Mouse (Mus musculus): ENCODE data around the gene Ino80e. TPM values are rescaled to one million over a fixed set of nuclear protein-coding genes. Genes with fewer than 3 reads are reported as not detected.

Ino80e gene
- total and polyA plus RNA-seq, 3 experiments, result 60.3 to 893 (median 106) TPM

- TF ChIP-seq TAL1 (conservative IDR thresholded peaks at IDR 0.05; ENCODE audit: low read depth, low read length) (no peak), CTCF (IDR thresholded peaks at IDR 0.05; ENCODE audit: low read depth, low read length) (no peak)
- Histone ChIP-seq H3K27me3 (ENCODE audit: insufficient read depth, low read length) (peaks cover 6% of the 10 kb centered on the region; the same call in 1 of the 2 replicates), H3K36me3 (replicated peaks) (peaks cover 22% of the 10 kb centered on the region), H3K9me3 (replicated peaks) (no peaks in the 10 kb centered on the region), H3K4me3 (ENCODE audit: low read depth, low read length) (no peak overlapping the region), H3K4me1 (ENCODE audit: insufficient read depth, low read depth, low read length) (peaks cover 53% of the 10 kb centered on the region)
- DNase-seq (ENCODE audit: low spot score) (no peak), ATAC-seq (ENCODE audit: extremely low read depth, insufficient number of reproducible peaks, low FRiP score, poor library complexity, severe bottlenecking) (no peak)
These were observed 59.9 kb downstream of the Ino80e start for GRCm38 (mm10) chr7:126802134-126802889.

DNA sequence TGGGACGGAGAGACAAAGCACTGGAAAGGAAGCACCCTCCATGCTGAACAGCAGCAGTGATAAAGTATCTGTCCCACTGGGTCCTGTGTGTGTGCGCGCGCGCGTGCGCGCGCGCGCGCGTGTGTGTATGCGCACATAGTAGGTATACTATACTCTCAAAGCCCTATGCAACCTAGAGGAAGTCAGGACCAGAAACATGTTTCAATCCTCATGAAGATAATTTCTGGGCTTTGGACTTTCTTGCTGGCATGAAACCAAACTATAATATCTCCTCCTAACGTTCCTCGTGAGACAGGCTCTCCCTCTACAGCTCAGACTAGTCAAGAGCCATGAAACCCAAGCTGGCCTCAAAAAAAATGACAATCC, 61.1 kb downstream of the Ino80e start:
- Histone ChIP-seq H3K4me1 (ENCODE audit: insufficient read depth, low read depth, low read length) (peaks cover 65% of the 10 kb centered on the region), H3K27me3 (ENCODE audit: insufficient read depth, low read length) (peaks cover 3% of the 10 kb centered on the region; the same call in 1 of the 2 replicates), H3K4me3 (ENCODE audit: low read depth, low read length) (no peak overlapping the region), H3K36me3 (replicated peaks) (peaks cover 35% of the 10 kb centered on the region), H3K9me3 (replicated peaks) (no peaks in the 10 kb centered on the region)
- TF ChIP-seq CTCF (IDR thresholded peaks at IDR 0.05; ENCODE audit: low read depth, low read length) (no peak), GATA2 (IDR thresholded peaks at IDR 0.05; ENCODE audit: borderline replicate concordance, low read depth, low read length) (no peak), TAL1 (conservative IDR thresholded peaks at IDR 0.05; ENCODE audit: low read depth, low read length) (no peak), GATA1 (IDR thresholded peaks at IDR 0.05; ENCODE audit: borderline replicate concordance, low read length) (no peak), POLR2AphosphoS5 (IDR thresholded peaks at IDR 0.05; ENCODE audit: insufficient replicate concordance, low read depth, low read length) (no peak)
- ATAC-seq (ENCODE audit: extremely low read depth, insufficient number of reproducible peaks, low FRiP score, poor library complexity, severe bottlenecking) (no peak), DNase-seq (ENCODE audit: low spot score) (no peak)

Other genes with a start within 250 kb of the Ino80e start
Only the 20 nearest of the 31 such genes appear.
- 36.0 and 50.1 TPM in 2 replicates for gene Coro1a, start 154.6 kb downstream of the Ino80e start, total RNA-seq (2014; fragmentation: Nextera tagmentation)
- 162 and 174 TPM in 2 replicates for gene Coro1a, start 154.6 kb downstream of the Ino80e start, total RNA-seq (2017)
- 178 and 186 TPM in 2 replicates for gene Coro1a, start 154.6 kb downstream of the Ino80e start, polyA plus RNA-seq (2012)
- 66.4 and 91.6 TPM in 2 replicates for gene Mapk3, start 102.8 kb downstream of the Ino80e start, total RNA-seq (2014; fragmentation: Nextera tagmentation)
- gene Mapk3, start 102.8 kb downstream of the Ino80e start, total RNA-seq (2017), result 18.2 and 18.4 TPM in 2 replicates
- gene Mapk3, start 102.8 kb downstream of the Ino80e start, polyA plus RNA-seq (2012), result 65.1 and 68.8 TPM in 2 replicates
- gene Gdpd3, start 96.0 kb downstream of the Ino80e start, total RNA-seq (2014; fragmentation: Nextera tagmentation), result 28.9 and 29.9 TPM in 2 replicates
- gene Gdpd3, start 96.0 kb downstream of the Ino80e start, total RNA-seq (2017), result 15.4 and 17.9 TPM in 2 replicates
- gene Gdpd3, start 96.0 kb downstream of the Ino80e start, polyA plus RNA-seq (2012), result 4.9 and 6.1 TPM in 2 replicates
- 41.6 and 86.7 TPM in 2 replicates for gene Ypel3, start 85.4 kb downstream of the Ino80e start, total RNA-seq (2014; fragmentation: Nextera tagmentation)
- 20.2 and 23.1 TPM in 2 replicates for gene Ypel3, start 85.4 kb downstream of the Ino80e start, total RNA-seq (2017)
- gene Ypel3, start 85.4 kb downstream of the Ino80e start, polyA plus RNA-seq (2012), result 78.1 and 78.3 TPM in 2 replicates
- gene Tbx6, start 80.9 kb downstream of the Ino80e start, total RNA-seq (2014; fragmentation: Nextera tagmentation), result 2.5 and 8.4 TPM in 2 replicates
- gene Tbx6, start 80.9 kb downstream of the Ino80e start, total RNA-seq (2017), result 0.11 and 0.29 TPM in 2 replicates
- 0.85 and 1.1 TPM in 2 replicates for gene Tbx6, start 80.9 kb downstream of the Ino80e start, polyA plus RNA-seq (2012)
- gene Ppp4c, start 69.9 kb downstream of the Ino80e start, total RNA-seq (2014; fragmentation: Nextera tagmentation), result 126 and 176 TPM in 2 replicates
- gene Ppp4c, start 69.9 kb downstream of the Ino80e start, total RNA-seq (2017), result 186 and 199 TPM in 2 replicates
- 169 and 192 TPM in 2 replicates for gene Ppp4c, start 69.9 kb downstream of the Ino80e start, polyA plus RNA-seq (2012)
- gene Fam57b, start 64.7 kb downstream of the Ino80e start, total RNA-seq (2014; fragmentation: Nextera tagmentation), result not detected in 2 replicates
- gene Fam57b, start 64.7 kb downstream of the Ino80e start, total RNA-seq (2017), result 0.05 TPM in 1 of 2 replicates, not detected in the other
- gene Fam57b, start 64.7 kb downstream of the Ino80e start, polyA plus RNA-seq (2012), result 0.02 and 0.06 TPM in 2 replicates
- gene 4930451I11Rik, start 30.7 kb downstream of the Ino80e start, total RNA-seq (2014; fragmentation: Nextera tagmentation), result not detected in 2 replicates
- gene 4930451I11Rik, start 30.7 kb downstream of the Ino80e start, total RNA-seq (2017), result not detected in 2 replicates
- not detected in 2 replicates for gene 4930451I11Rik, start 30.7 kb downstream of the Ino80e start, polyA plus RNA-seq (2012)
- gene Doc2a, start 15.0 kb downstream of the Ino80e start, total RNA-seq (2014; fragmentation: Nextera tagmentation), result not detected in 2 replicates
- 0.11 and 0.23 TPM in 2 replicates for gene Doc2a, start 15.0 kb downstream of the Ino80e start, total RNA-seq (2017)
- gene Doc2a, start 15.0 kb downstream of the Ino80e start, polyA plus RNA-seq (2012), result not detected in 2 replicates
- 46.8 and 53.2 TPM in 2 replicates for gene Hirip3, start 405 bp downstream of the Ino80e start, total RNA-seq (2014; fragmentation: Nextera tagmentation)
- gene Hirip3, start 405 bp downstream of the Ino80e start, total RNA-seq (2017), result 90.4 and 115 TPM in 2 replicates
- gene Hirip3, start 405 bp downstream of the Ino80e start, polyA plus RNA-seq (2012), result 158 and 159 TPM in 2 replicates
- gene Taok2, start 22.3 kb upstream of the Ino80e start, total RNA-seq (2014; fragmentation: Nextera tagmentation), result 42.9 and 53.6 TPM in 2 replicates
- gene Taok2, start 22.3 kb upstream of the Ino80e start, total RNA-seq (2017), result 36.2 and 38.3 TPM in 2 replicates
- 181 and 222 TPM in 2 replicates for gene Taok2, start 22.3 kb upstream of the Ino80e start, polyA plus RNA-seq (2012)
- gene Tmem219, start 60.5 kb upstream of the Ino80e start, total RNA-seq (2014; fragmentation: Nextera tagmentation), result 33.6 and 38.7 TPM in 2 replicates
- gene Tmem219, start 60.5 kb upstream of the Ino80e start, total RNA-seq (2017), result 32.9 and 42.2 TPM in 2 replicates
- 66.6 and 86.4 TPM in 2 replicates for gene Tmem219, start 60.5 kb upstream of the Ino80e start, polyA plus RNA-seq (2012)
- 22.4 and 25.3 TPM in 2 replicates for gene Kctd13, start 66.5 kb upstream of the Ino80e start, total RNA-seq (2014; fragmentation: Nextera tagmentation)
- 6.2 and 8.6 TPM in 2 replicates for gene Kctd13, start 66.5 kb upstream of the Ino80e start, total RNA-seq (2017)
- 23.4 and 30.7 TPM in 2 replicates for gene Kctd13, start 66.5 kb upstream of the Ino80e start, polyA plus RNA-seq (2012)
- not detected in 2 replicates for gene Asphd1, start 87.2 kb upstream of the Ino80e start, total RNA-seq (2014; fragmentation: Nextera tagmentation)
- not detected in 2 replicates for gene Asphd1, start 87.2 kb upstream of the Ino80e start, total RNA-seq (2017)
- not detected in 2 replicates for gene Asphd1, start 87.2 kb upstream of the Ino80e start, polyA plus RNA-seq (2012)
- gene Sez6l2, start 88.2 kb upstream of the Ino80e start, total RNA-seq (2014; fragmentation: Nextera tagmentation), result 4.2 and 8.0 TPM in 2 replicates
- gene Sez6l2, start 88.2 kb upstream of the Ino80e start, total RNA-seq (2017), result 0.22 and 0.46 TPM in 2 replicates
- 0.32 and 0.34 TPM in 2 replicates for gene Sez6l2, start 88.2 kb upstream of the Ino80e start, polyA plus RNA-seq (2012)
- gene Cdipt, start 113.5 kb upstream of the Ino80e start, total RNA-seq (2014; fragmentation: Nextera tagmentation), result 37.5 and 44.6 TPM in 2 replicates
- 62.0 and 63.8 TPM in 2 replicates for gene Cdipt, start 113.5 kb upstream of the Ino80e start, total RNA-seq (2017)
- gene Cdipt, start 113.5 kb upstream of the Ino80e start, polyA plus RNA-seq (2012), result 91.2 and 108 TPM in 2 replicates
- gene Cdiptos, start 113.7 kb upstream of the Ino80e start, total RNA-seq (2014; fragmentation: Nextera tagmentation), result 2.0 TPM in 1 of 2 replicates, not detected in the other
- gene Cdiptos, start 113.7 kb upstream of the Ino80e start, total RNA-seq (2017), result 0.55 and 1.2 TPM in 2 replicates
- 0.07 and 0.18 TPM in 2 replicates for gene Cdiptos, start 113.7 kb upstream of the Ino80e start, polyA plus RNA-seq (2012)
- gene Mvp, start 152.2 kb upstream of the Ino80e start, total RNA-seq (2014; fragmentation: Nextera tagmentation), result 5.9 and 10.6 TPM in 2 replicates
- 22.8 and 28.0 TPM in 2 replicates for gene Mvp, start 152.2 kb upstream of the Ino80e start, total RNA-seq (2017)
- 13.7 and 13.9 TPM in 2 replicates for gene Mvp, start 152.2 kb upstream of the Ino80e start, polyA plus RNA-seq (2012)
- gene Pagr1b, start 154.1 kb upstream of the Ino80e start, total RNA-seq (2014; fragmentation: Nextera tagmentation), result not detected in 2 replicates
- 1.0 TPM in 1 of 2 replicates, not detected in the other for gene Pagr1b, start 154.1 kb upstream of the Ino80e start, total RNA-seq (2017)
- 4.6 and 6.2 TPM in 2 replicates for gene Pagr1b, start 154.1 kb upstream of the Ino80e start, polyA plus RNA-seq (2012)
- 36.2 and 40.1 TPM in 2 replicates for gene Pagr1a, start 155.0 kb upstream of the Ino80e start, total RNA-seq (2014; fragmentation: Nextera tagmentation)
- 46.5 and 51.2 TPM in 2 replicates for gene Pagr1a, start 155.0 kb upstream of the Ino80e start, total RNA-seq (2017)
- gene Pagr1a, start 155.0 kb upstream of the Ino80e start, polyA plus RNA-seq (2012), result 30.4 and 56.1 TPM in 2 replicates

Data from G1E (cell line).